Mouse (Mus musculus): ENCODE data around the gene Arhgef3. TPM values are rescaled to one million over a fixed set of nuclear protein-coding genes. Genes with fewer than 3 reads are reported as not detected.
A peak's percentile ranks its signal among the peaks of the same experiment; 100 is the strongest.

Gene Arhgef3
- total RNA-seq, 1 experiment, result 7.6 TPM

GRCm38 (mm10) chr14:27335331-27336207 is 220.9 kb downstream of the Arhgef3 start:
- peak; percentile 83 for DNase-seq (ENCODE audit: low read depth, low spot score)
- H3K36me3 ChIP-seq (ENCODE audit: control insufficient read depth, insufficient read depth, low read length, poor library complexity, severe bottlenecking), result no peaks in the 10 kb centered on the region
- H3K4me1 ChIP-seq (ENCODE audit: control insufficient read depth in 2 of 2, insufficient read depth in 2 of 2, low read length in 2 of 2, poor library complexity in 1 of 2), result peaks cover 5 to 17% of the 10 kb centered on the region in 2 experiments; a peak in 2 of 4 replicates
- H3K4me3 ChIP-seq (ENCODE audit: insufficient read depth in 1 of 2, low read depth in 1 of 2, low read length in 2 of 2, poor library complexity in 1 of 2, severe bottlenecking in 1 of 2), result peak overlapping the region; percentile 78 to 95
- in situ Hi-C loops (cut with MboI; ENCODE audit: low sequenced_read_pairs in 2 of 2, unreplicated experiment in 2 of 2), result no loop called here
- H3K9ac ChIP-seq (ENCODE audit: insufficient read depth, low read depth, low read length, poor library complexity, severe bottlenecking), result peak overlapping the region; percentile 60
- H3K9me3 ChIP-seq (ENCODE audit: control insufficient read depth, insufficient read depth, low read depth, low read length), result no peaks in the 10 kb centered on the region
- TF ChIP-seq ZNF384 (IDR thresholded peaks at IDR 0.05; ENCODE audit: low read depth, low read length) (no peak), ZC3H11A (IDR thresholded peaks at IDR 0.05; ENCODE audit: borderline replicate concordance, low read depth, low read length) (no peak), HCFC1 (IDR thresholded peaks at IDR 0.05; ENCODE audit: borderline replicate concordance, insufficient read depth, low read length) (no peak), CHD2 (IDR thresholded peaks at IDR 0.05; ENCODE audit: low read depth, low read length) (no peak), MAFK (IDR thresholded peaks at IDR 0.05; ENCODE audit: insufficient read depth, low read depth, low read length) (no peak)
- no peak overlapping the region for H3K27ac ChIP-seq (ENCODE audit: insufficient read depth, low read depth, low read length, poor library complexity, severe bottlenecking)

- TF ChIP-seq CHD2 (IDR thresholded peaks at IDR 0.05; ENCODE audit: low read depth, low read length), result no peak
- TF ChIP-seq HCFC1 (IDR thresholded peaks at IDR 0.05; ENCODE audit: borderline replicate concordance, insufficient read depth, low read length), result no peak
- no peak for TF ChIP-seq ZNF384 (IDR thresholded peaks at IDR 0.05; ENCODE audit: low read depth, low read length)
- no peak for TF ChIP-seq ZC3H11A (IDR thresholded peaks at IDR 0.05; ENCODE audit: borderline replicate concordance, low read depth, low read length)
- TF ChIP-seq MAFK (IDR thresholded peaks at IDR 0.05; ENCODE audit: insufficient read depth, low read depth, low read length), result no peak
- Histone ChIP-seq H3K4me3 (ENCODE audit: insufficient read depth in 1 of 2, low read depth in 1 of 2, low read length in 2 of 2, poor library complexity in 1 of 2, severe bottlenecking in 1 of 2) (peak overlapping the region; percentile 78 to 95), H3K27ac (ENCODE audit: insufficient read depth, low read depth, low read length, poor library complexity, severe bottlenecking) (no peak overlapping the region), H3K9me3 (ENCODE audit: control insufficient read depth, insufficient read depth, low read depth, low read length) (no peaks in the 10 kb centered on the region), H3K36me3 (ENCODE audit: control insufficient read depth, insufficient read depth, low read length, poor library complexity, severe bottlenecking) (no peaks in the 10 kb centered on the region), H3K9ac (ENCODE audit: insufficient read depth, low read depth, low read length, poor library complexity, severe bottlenecking) (peak overlapping the region; percentile 60), H3K4me1 (ENCODE audit: control insufficient read depth in 2 of 2, insufficient read depth in 2 of 2, low read length in 2 of 2, poor library complexity in 1 of 2) (peaks cover 9 to 21% of the 10 kb centered on the region in 2 experiments)
- in situ Hi-C loops (cut with MboI; ENCODE audit: low sequenced_read_pairs in 2 of 2, unreplicated experiment in 2 of 2), result no loop called here
- no peak for DNase-seq (ENCODE audit: low read depth, low spot score)
Measured at GRCm38 (mm10) chr14:27336208-27337114, 221.8 kb downstream of the Arhgef3 start.

- TF ChIP-seq MAFK (IDR thresholded peaks at IDR 0.05; ENCODE audit: insufficient read depth, low read depth, low read length), result no peak
- TF ChIP-seq ZNF384 (IDR thresholded peaks at IDR 0.05; ENCODE audit: low read depth, low read length), result no peak
- TF ChIP-seq CHD2 (IDR thresholded peaks at IDR 0.05; ENCODE audit: low read depth, low read length), result no peak
- TF ChIP-seq ZC3H11A (IDR thresholded peaks at IDR 0.05; ENCODE audit: borderline replicate concordance, low read depth, low read length), result no peak
- TF ChIP-seq HCFC1 (IDR thresholded peaks at IDR 0.05; ENCODE audit: borderline replicate concordance, insufficient read depth, low read length), result no peak
- H3K4me3 ChIP-seq (ENCODE audit: insufficient read depth in 1 of 2, low read depth in 1 of 2, low read length in 2 of 2, poor library complexity in 1 of 2, severe bottlenecking in 1 of 2), result peak overlapping the region in 1 of 2 experiments; percentile 78; a peak in 3 of 4 replicates
- in situ Hi-C loops (cut with MboI; ENCODE audit: low sequenced_read_pairs in 2 of 2, unreplicated experiment in 2 of 2), result no loop called here
- no peaks in the 10 kb centered on the region for H3K9me3 ChIP-seq (ENCODE audit: control insufficient read depth, insufficient read depth, low read depth, low read length)
- no peak overlapping the region for H3K9ac ChIP-seq (ENCODE audit: insufficient read depth, low read depth, low read length, poor library complexity, severe bottlenecking)
- DNase-seq (ENCODE audit: low read depth, low spot score), result no peak
- no peak overlapping the region for H3K27ac ChIP-seq (ENCODE audit: insufficient read depth, low read depth, low read length, poor library complexity, severe bottlenecking)
- H3K4me1 ChIP-seq (ENCODE audit: control insufficient read depth in 2 of 2, insufficient read depth in 2 of 2, low read length in 2 of 2, poor library complexity in 1 of 2), result peaks cover 6 to 20% of the 10 kb centered on the region in 2 experiments
- H3K36me3 ChIP-seq (ENCODE audit: control insufficient read depth, insufficient read depth, low read length, poor library complexity, severe bottlenecking), result no peaks in the 10 kb centered on the region
Measured at GRCm38 (mm10) chr14:27337156-27337555, 222.5 kb downstream of the Arhgef3 start.

GRCm38 (mm10) chr14:27338034-27338708 is 223.5 kb downstream of the Arhgef3 start:
- H3K27ac ChIP-seq (ENCODE audit: insufficient read depth, low read depth, low read length, poor library complexity, severe bottlenecking), result peak overlapping the region; percentile 65; the same call in 1 of the 2 replicates
- H3K4me1 ChIP-seq (ENCODE audit: control insufficient read depth in 2 of 2, insufficient read depth in 2 of 2, low read length in 2 of 2, poor library complexity in 1 of 2), result peaks cover 6 to 22% of the 10 kb centered on the region in 2 experiments
- no peaks in the 10 kb centered on the region for H3K9me3 ChIP-seq (ENCODE audit: control insufficient read depth, insufficient read depth, low read depth, low read length)
- no peaks in the 10 kb centered on the region for H3K36me3 ChIP-seq (ENCODE audit: control insufficient read depth, insufficient read depth, low read length, poor library complexity, severe bottlenecking)
- peak; percentile 54 for DNase-seq (ENCODE audit: low read depth, low spot score)
- H3K9ac ChIP-seq (ENCODE audit: insufficient read depth, low read depth, low read length, poor library complexity, severe bottlenecking), result no peak overlapping the region
- in situ Hi-C loops (cut with MboI; ENCODE audit: low sequenced_read_pairs in 2 of 2, unreplicated experiment in 2 of 2), result no loop called here
- TF ChIP-seq HCFC1 (IDR thresholded peaks at IDR 0.05; ENCODE audit: borderline replicate concordance, insufficient read depth, low read length), result no peak
- H3K4me3 ChIP-seq (ENCODE audit: insufficient read depth in 1 of 2, low read depth in 1 of 2, low read length in 2 of 2, poor library complexity in 1 of 2, severe bottlenecking in 1 of 2), result no peak overlapping the region

Measured in ES-E14 (cell line).